Mouse (Mus musculus): ENCODE results near the gene Srp72.

- TF ChIP-seq TAL1 (IDR thresholded peaks at IDR 0.05; ENCODE audit: low read length) = no peak
- no peak for TF ChIP-seq GATA1 (IDR thresholded peaks at IDR 0.05; ENCODE audit: low read length)
Measured at GRCm38 (mm10) chr5:77029735-77030134, 55.3 kb downstream of the Srp72 start.

Data from erythroblast, embryonic 14.5 days (primary cell).